Mouse (Mus musculus): ENCODE results near the gene Vwa3a. TPM values are rescaled to one million over a fixed set of nuclear protein-coding genes. Genes with fewer than 3 reads are reported as not detected.

Vwa3a gene
- polyA plus RNA-seq, 1 experiment from 2014 or later = 0.20 TPM

DNA sequence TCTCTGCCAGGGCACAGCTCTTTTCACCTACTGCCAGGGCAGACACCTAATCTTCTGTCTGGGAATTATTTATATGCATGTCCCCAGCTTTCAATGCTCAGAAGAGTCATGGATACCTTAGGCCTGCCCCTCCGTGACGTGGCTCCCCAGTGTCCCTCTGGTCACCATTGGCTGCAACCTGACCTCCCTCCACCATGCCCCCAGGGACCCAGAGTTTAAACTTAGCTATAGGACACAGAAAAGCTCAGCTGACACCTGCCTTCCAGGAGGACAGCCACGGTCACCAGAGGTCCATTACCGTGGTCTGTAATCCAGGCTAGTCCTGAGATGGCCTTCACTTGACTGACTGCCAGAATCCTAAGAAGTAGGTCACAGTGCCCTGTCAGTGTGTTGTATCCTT, 80.3 kb downstream of the Vwa3a start:
- Histone ChIP-seq H3K4me1 (ENCODE audit: insufficient read depth) (no peaks in the 10 kb centered on the region), H3K4me3 (ENCODE audit: low read depth, low read length) (no peak overlapping the region), H3K36me3 (ENCODE audit: insufficient read depth) (no peaks in the 10 kb centered on the region), H3K4me2 (no peak overlapping the region), H3K9me3 (ENCODE audit: low read depth, low read length) (no peaks in the 10 kb centered on the region), H3K9ac (no peak overlapping the region), H3K27ac (ENCODE audit: low read depth) (no peak overlapping the region), H3K27me3 (ENCODE audit: insufficient read depth, low read length) (no peaks in the 10 kb centered on the region)
- WGBS = 88% methylated on average over 4 of the region's 4 CpGs
- ATAC-seq (ENCODE audit: insufficient read depth) = no peak
- DNase-seq = no peak
- TF ChIP-seq CTCF (IDR thresholded peaks at IDR 0.05; ENCODE audit: low read depth) = no peak

DNA sequence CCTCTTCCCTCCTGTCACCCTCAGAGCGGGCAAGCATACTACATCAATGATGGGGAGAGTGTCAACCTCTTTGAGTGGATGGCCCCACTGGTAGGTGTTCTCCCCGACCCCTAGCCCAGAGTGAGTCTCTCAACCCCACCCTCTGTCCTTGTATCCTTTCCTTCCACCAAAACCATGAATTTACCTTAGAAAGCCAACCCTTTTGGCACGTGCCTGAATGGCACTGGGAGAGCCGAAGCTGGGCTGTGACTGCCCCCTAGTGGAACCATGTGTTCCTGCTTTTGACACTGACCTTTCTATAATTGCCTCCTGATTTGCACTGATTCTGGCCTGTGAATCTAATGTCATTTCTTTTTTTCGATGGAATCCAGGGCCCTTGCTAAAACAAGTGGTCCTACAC, 84.1 kb downstream of the Vwa3a start:
- Histone ChIP-seq H3K27ac (ENCODE audit: low read depth) (no peak overlapping the region), H3K4me3 (ENCODE audit: low read depth, low read length) (no peak overlapping the region), H3K36me3 (ENCODE audit: insufficient read depth) (no peaks in the 10 kb centered on the region), H3K9ac (no peak overlapping the region), H3K9me3 (ENCODE audit: low read depth, low read length) (no peaks in the 10 kb centered on the region), H3K27me3 (ENCODE audit: insufficient read depth, low read length) (0 out of 2 replicates have a peak, but pooled peaks cover 3% of the 10 kb centered on the region), H3K4me1 (ENCODE audit: insufficient read depth) (no peaks in the 10 kb centered on the region), H3K4me2 (no peak overlapping the region)
- 20% methylated on average over 5 of the region's 5 CpGs for WGBS
- peak; percentile 93 for TF ChIP-seq CTCF (IDR thresholded peaks at IDR 0.05; ENCODE audit: low read depth)
- DNase-seq = peak; percentile 87
- ATAC-seq (ENCODE audit: insufficient read depth) = peak; percentile 42

DNA sequence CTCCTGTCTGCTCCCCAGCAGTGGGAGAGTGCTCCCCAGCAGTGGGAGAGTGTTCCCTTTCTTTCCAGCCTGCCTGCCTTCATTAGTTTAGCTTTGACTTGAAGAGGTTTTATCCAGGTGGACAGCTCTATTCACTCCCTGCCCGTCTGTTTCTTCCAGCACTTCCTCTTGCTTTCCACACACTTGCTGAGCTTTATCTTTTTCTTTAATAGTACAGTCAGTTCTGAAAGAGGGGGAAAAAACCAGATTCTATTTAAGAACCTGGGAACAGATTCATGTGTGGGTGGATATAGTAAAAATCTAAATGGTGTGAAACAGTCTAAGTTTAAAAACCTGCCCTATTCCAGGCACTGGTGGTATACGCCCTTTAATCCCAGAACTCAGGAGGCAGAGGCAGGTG, 86.0 kb downstream of the Vwa3a start:
- Histone ChIP-seq H3K9ac (no peak overlapping the region), H3K27me3 (ENCODE audit: insufficient read depth, low read length) (0 out of 2 replicates have a peak, but pooled peaks cover 7% of the 10 kb centered on the region), H3K4me1 (ENCODE audit: insufficient read depth) (no peaks in the 10 kb centered on the region), H3K9me3 (ENCODE audit: low read depth, low read length) (no peaks in the 10 kb centered on the region), H3K4me2 (no peak overlapping the region), H3K4me3 (ENCODE audit: low read depth, low read length) (no peak overlapping the region), H3K27ac (ENCODE audit: low read depth) (no peak overlapping the region), H3K36me3 (ENCODE audit: insufficient read depth) (no peaks in the 10 kb centered on the region)
- no peak for TF ChIP-seq CTCF (IDR thresholded peaks at IDR 0.05; ENCODE audit: low read depth)
- DNase-seq (no peak), ATAC-seq (ENCODE audit: insufficient read depth) (no peak)
- 52% methylated on average over 2 of the region's 2 CpGs for WGBS

DNA sequence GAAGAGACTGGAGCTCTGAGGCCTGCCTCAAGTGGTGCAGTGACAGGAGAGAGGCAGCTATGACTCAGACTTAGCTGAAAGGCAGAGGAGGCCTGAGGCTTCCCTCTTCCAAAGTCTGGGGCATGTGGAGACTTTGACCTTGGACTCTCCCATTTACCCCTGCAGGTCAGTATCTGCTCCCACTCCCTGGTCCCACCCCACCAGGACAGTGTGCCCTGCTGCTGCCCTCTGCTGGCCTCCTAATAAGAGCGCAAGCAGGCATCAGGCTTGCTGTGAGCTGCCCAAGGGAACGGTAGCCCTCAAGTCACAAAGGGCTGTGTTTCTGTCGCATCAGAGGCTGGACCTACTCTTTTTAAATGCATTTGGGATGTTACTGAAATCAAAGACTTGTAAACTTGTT, 87.3 kb downstream of the Vwa3a start:
- Histone ChIP-seq H3K4me1 (ENCODE audit: insufficient read depth) (no peaks in the 10 kb centered on the region), H3K4me3 (ENCODE audit: low read depth, low read length) (no peak overlapping the region), H3K4me2 (no peak overlapping the region), H3K9me3 (ENCODE audit: low read depth, low read length) (no peaks in the 10 kb centered on the region), H3K27me3 (ENCODE audit: insufficient read depth, low read length) (0 out of 2 replicates have a peak, but pooled peaks cover 7% of the 10 kb centered on the region), H3K36me3 (ENCODE audit: insufficient read depth) (no peaks in the 10 kb centered on the region), H3K27ac (ENCODE audit: low read depth) (no peak overlapping the region), H3K9ac (no peak overlapping the region)
- WGBS = 18% methylated on average over 3 of the region's 3 CpGs
- TF ChIP-seq CTCF (IDR thresholded peaks at IDR 0.05; ENCODE audit: low read depth) = peak; percentile 74
- ATAC-seq (ENCODE audit: insufficient read depth) = no peak
- peak; percentile 44 for DNase-seq

DNA sequence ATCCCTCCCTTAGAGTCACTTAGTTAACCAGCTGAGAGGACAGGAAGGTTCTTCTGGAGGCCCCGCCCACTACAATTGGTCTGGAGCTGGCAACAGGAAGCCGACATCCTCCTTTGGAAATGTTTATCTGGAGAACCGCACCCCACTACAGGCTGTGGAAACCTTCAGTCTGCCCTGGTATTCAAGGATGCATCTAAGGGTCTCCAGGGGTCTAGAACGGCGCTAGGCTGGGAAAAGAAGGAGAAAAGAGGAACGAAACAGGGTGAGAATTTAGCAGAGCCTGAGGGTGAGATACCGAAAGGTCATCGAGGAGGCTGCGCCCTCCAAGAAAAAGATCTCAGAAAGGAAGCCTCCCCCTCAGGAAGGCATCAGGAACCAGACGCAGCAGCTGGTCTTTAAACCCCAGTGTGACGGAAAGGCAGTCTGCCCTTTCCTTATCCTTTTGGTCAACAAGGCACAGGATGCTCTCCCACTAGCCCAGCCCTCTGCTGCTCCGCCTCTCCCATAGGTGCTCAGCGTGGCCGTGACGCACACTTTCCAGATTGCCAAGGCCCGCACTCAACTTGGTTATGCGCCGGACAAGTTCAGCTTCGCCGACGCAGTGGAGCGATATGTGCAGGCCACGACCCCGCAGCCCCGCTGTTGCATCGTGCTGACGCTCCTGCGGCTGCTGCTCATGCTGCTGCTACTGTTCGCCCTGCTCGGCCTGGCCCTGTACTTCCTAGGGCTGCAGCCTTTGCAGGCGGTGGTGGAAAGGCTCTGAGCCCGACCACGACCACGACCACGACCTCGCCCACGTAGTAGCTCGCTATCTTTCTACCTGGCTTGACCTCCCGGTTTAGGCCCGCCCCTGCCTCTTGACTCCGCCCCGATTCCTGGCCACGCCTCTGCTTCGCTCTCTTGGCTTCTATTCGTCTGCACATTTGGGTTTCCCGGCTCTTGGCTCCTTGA, 91.6 kb downstream of the Vwa3a start:
- peak; percentile 79 for DNase-seq
- H3K4me3 ChIP-seq (ENCODE audit: low read depth, low read length) = peak overlapping the region; percentile 58
- peak overlapping the region; percentile 55 for H3K9ac ChIP-seq
- no peaks in the 10 kb centered on the region for H3K4me1 ChIP-seq (ENCODE audit: insufficient read depth)
- H3K27me3 ChIP-seq (ENCODE audit: insufficient read depth, low read length) = 0 out of 2 replicates have a peak, but pooled peaks cover 7% of the 10 kb centered on the region
- TF ChIP-seq CTCF (IDR thresholded peaks at IDR 0.05; ENCODE audit: low read depth) = no peak
- no peaks in the 10 kb centered on the region for H3K9me3 ChIP-seq (ENCODE audit: low read depth, low read length)
- WGBS = 1% methylated on average over 46 of the region's 46 CpGs
- H3K36me3 ChIP-seq (ENCODE audit: insufficient read depth) = no peaks in the 10 kb centered on the region
- H3K4me2 ChIP-seq = peak overlapping the region; percentile 95
- peak overlapping the region; percentile 69; the same call in 1 of the 2 replicates for H3K27ac ChIP-seq (ENCODE audit: low read depth)
- ATAC-seq (ENCODE audit: insufficient read depth) = peak; percentile 35

DNA sequence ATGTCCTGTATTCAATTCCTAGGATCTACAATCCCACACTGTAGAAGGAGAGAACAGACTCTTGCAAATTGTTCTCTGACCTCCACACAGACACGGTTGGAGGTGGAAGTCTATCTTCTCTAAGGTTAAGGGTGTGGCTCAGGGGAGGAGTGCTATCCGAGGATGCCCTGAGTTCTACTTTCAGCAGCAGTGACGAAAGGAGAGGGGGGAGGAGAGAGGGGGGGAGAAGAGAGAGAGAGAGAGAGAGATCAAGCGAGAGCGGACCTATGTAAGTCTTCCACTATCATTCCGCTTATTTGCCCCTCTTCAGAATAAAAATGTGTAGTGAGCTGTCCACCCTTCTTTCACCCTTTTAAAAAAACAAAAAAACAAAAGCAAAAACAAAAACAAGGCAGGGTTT, 95.3 kb downstream of the Vwa3a start:
- Histone ChIP-seq H3K4me3 (ENCODE audit: low read depth, low read length) (peak overlapping the region; percentile 59), H3K9me3 (ENCODE audit: low read depth, low read length) (no peaks in the 10 kb centered on the region), H3K4me1 (ENCODE audit: insufficient read depth) (no peaks in the 10 kb centered on the region), H3K4me2 (peak overlapping the region; percentile 62), H3K9ac (no peak overlapping the region), H3K27me3 (ENCODE audit: insufficient read depth, low read length) (0 out of 2 replicates have a peak, but pooled peaks cover 4% of the 10 kb centered on the region), H3K27ac (ENCODE audit: low read depth) (no peak overlapping the region), H3K36me3 (ENCODE audit: insufficient read depth) (no peaks in the 10 kb centered on the region)
- DNase-seq (no peak), ATAC-seq (ENCODE audit: insufficient read depth) (no peak)
- TF ChIP-seq CTCF (IDR thresholded peaks at IDR 0.05; ENCODE audit: low read depth) = no peak
- 47% methylated on average over 6 of the region's 6 CpGs for WGBS

DNA sequence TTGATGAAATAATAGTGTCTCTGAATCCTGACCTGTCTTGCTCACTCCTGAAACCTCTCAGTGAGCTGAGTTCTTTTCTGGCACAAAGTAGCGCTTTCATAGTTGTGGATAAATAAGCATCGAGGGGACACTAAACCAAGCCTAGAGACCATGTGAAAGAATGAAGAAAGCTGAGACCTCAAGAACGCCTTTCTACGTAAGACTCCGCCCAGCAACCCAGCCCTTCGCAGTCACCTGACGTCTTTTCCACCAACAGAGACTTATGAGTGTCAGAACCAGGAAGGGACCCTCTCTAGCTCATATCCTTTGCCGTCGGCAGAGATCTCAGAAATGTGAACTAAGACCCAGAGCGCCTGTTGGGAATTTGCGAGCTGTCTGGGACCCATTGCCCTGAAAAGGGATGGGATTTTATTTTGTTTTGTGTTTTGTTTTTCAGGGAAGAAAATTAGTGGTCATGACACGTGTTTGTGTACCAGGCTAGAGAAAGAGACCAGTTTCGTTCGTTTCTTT, 95.8 kb downstream of the Vwa3a start:
- peak; percentile 87 for DNase-seq
- Histone ChIP-seq H3K9ac (peak overlapping the region; percentile 48), H3K9me3 (ENCODE audit: low read depth, low read length) (no peaks in the 10 kb centered on the region), H3K4me1 (ENCODE audit: insufficient read depth) (no peaks in the 10 kb centered on the region), H3K27ac (ENCODE audit: low read depth) (peak overlapping the region; percentile 72), H3K36me3 (ENCODE audit: insufficient read depth) (no peaks in the 10 kb centered on the region), H3K27me3 (ENCODE audit: insufficient read depth, low read length) (0 out of 2 replicates have a peak, but pooled peaks cover under 1% of the 10 kb centered on the region), H3K4me3 (ENCODE audit: low read depth, low read length) (peak overlapping the region; percentile 59), H3K4me2 (peak overlapping the region; percentile 62)
- TF ChIP-seq CTCF (IDR thresholded peaks at IDR 0.05; ENCODE audit: low read depth) = no peak
- ATAC-seq (ENCODE audit: insufficient read depth) = peak; percentile 87
- WGBS = 8% methylated on average over 14 of the region's 14 CpGs

All from lung, embryonic 14.5 days (tissue).